In genomic region chr14:62001481-62001949, GRCm38 (mm10) we compare ENCODE assay signal across 10 mouse cellular contexts.
A peak's percentile ranks its signal among the peaks of the same experiment; 100 is the strongest.
DNase-seq lines count a peak whose midpoint lies in the region; ATAC-seq and TF ChIP-seq lines count a peak whose summit lies in the region.
"Had no signal": no experiment of that assay in that cellular context is flagged by ENCODE, and none has a peak within 500 bp of the region (broad histone marks: within the 10 kb centered on the region; RNA-seq: fewer than 3 reads in every experiment).

No protein-coding gene starts in this region.

- no peak overlapping the region for H3K4me2 ChIP-seq in heart, embryonic 12.5 days
- H3K4me2 ChIP-seq in embryonic facial prominence, embryonic 12.5 days (replicated peaks) = no peak overlapping the region
- H3K4me2 ChIP-seq in liver, embryonic 16.5 days (ENCODE audit: low read depth, low read length) = no peak overlapping the region
- H3K4me2 ChIP-seq: hindbrain, embryonic 15.5 days had no signal

- ATAC-seq in heart, embryonic 12.5 days (ENCODE audit: insufficient number of reproducible peaks, low FRiP score) = no peak
- no peak for ATAC-seq in embryonic facial prominence, embryonic 12.5 days (ENCODE audit: insufficient number of reproducible peaks, insufficient read depth, low FRiP score, low TSS enrichment)
- ATAC-seq in liver, embryonic 16.5 days (ENCODE audit: low read depth) = peak; percentile 41

- H3K9me3 ChIP-seq in heart, embryonic 12.5 days (replicated peaks) = no peaks in the 10 kb centered on the region
- H3K9me3 ChIP-seq in embryonic facial prominence, embryonic 12.5 days = no peaks in the 10 kb centered on the region
- H3K9me3 ChIP-seq in liver, embryonic 16.5 days (replicated peaks; ENCODE audit: control insufficient read depth, low read length) = no peaks in the 10 kb centered on the region
- H3K9me3 ChIP-seq: hindbrain, embryonic 15.5 days had no signal

- intact Hi-C loops in heart, postnatal 10 days (cut with DNase I) = no loop called here
- intact Hi-C loops in left cerebral cortex, adult 2 months (cut with DNase I) = no loop called here
- intact Hi-C loops in gastrocnemius, postnatal 14 days (cut with DNase I; ENCODE audit: low total_unique reads) = no loop called here

- peak; percentile 5 to 17 for DNase-seq in heart, postnatal 10 days
- DNase-seq in Muller cell, postnatal 12 days (ENCODE audit: inconsistent ontology term) = peak; percentile 30
- DNase-seq in left cerebral cortex, adult 2 months (ENCODE audit: extremely low spot score in 1 of 2, low spot score in 2 of 2) = no peak
- no peak for DNase-seq in frontal cortex, postnatal 10 days (ENCODE audit: low spot score in 2 of 2)
- no peak for DNase-seq in gastrocnemius, postnatal 14 days

- H3K27ac ChIP-seq in heart, embryonic 12.5 days (ENCODE audit: poor library complexity, severe bottlenecking) = no peak overlapping the region
- 0 out of 2 replicates have a peak overlapping the region, but pooled peaks have one; percentile 6 for H3K27ac ChIP-seq in embryonic facial prominence, embryonic 12.5 days
- no peak overlapping the region for H3K27ac ChIP-seq in liver, embryonic 16.5 days (ENCODE audit: low read length)
- no peak overlapping the region for H3K27ac ChIP-seq in left cerebral cortex, adult 2 months
- H3K27ac ChIP-seq: hindbrain, embryonic 15.5 days had no signal

- H3K4me3 ChIP-seq in heart, embryonic 12.5 days = no peak overlapping the region
- no peak overlapping the region for H3K4me3 ChIP-seq in embryonic facial prominence, embryonic 12.5 days
- H3K4me3 ChIP-seq in liver, embryonic 16.5 days (ENCODE audit: low read depth, low read length) = no peak overlapping the region
- H3K4me3 ChIP-seq in left cerebral cortex, adult 2 months = no peak overlapping the region
- H3K4me3 ChIP-seq: hindbrain, embryonic 15.5 days had no signal

- 40% methylated on average over 7 of the region's 7 CpGs for WGBS in heart, embryonic 12.5 days
- WGBS in embryonic facial prominence, embryonic 12.5 days = 37% methylated on average over 7 of the region's 7 CpGs
- 15% methylated on average over 7 of the region's 7 CpGs for WGBS in liver, embryonic 16.5 days (ENCODE audit: insufficient replicate concordance)

- no peak overlapping the region for H3K9ac ChIP-seq in heart, embryonic 12.5 days
- no peak overlapping the region for H3K9ac ChIP-seq in embryonic facial prominence, embryonic 12.5 days
- H3K9ac ChIP-seq in liver, embryonic 16.5 days (ENCODE audit: low read depth, low read length) = no peak overlapping the region
- H3K9ac ChIP-seq: hindbrain, embryonic 15.5 days had no signal

- no peak for TF ChIP-seq CTCF in left cerebral cortex, adult 2 months (IDR thresholded peaks at IDR 0.05)

- H3K27me3 ChIP-seq in heart, embryonic 12.5 days (replicated peaks) = no peaks in the 10 kb centered on the region
- no peaks in the 10 kb centered on the region for H3K27me3 ChIP-seq in embryonic facial prominence, embryonic 12.5 days
- no peaks in the 10 kb centered on the region for H3K27me3 ChIP-seq in liver, embryonic 16.5 days (ENCODE audit: control insufficient read depth, insufficient read depth, low read depth, low read length)
- H3K27me3 ChIP-seq: CH12.LX; hindbrain, embryonic 15.5 days had no signal

- H3K4me1 ChIP-seq in heart, embryonic 12.5 days (replicated peaks) = no peaks in the 10 kb centered on the region
- H3K4me1 ChIP-seq in embryonic facial prominence, embryonic 12.5 days = peaks cover 24% of the 10 kb centered on the region
- H3K4me1 ChIP-seq in liver, embryonic 16.5 days (ENCODE audit: control insufficient read depth, low read depth, low read length) = no peaks in the 10 kb centered on the region

- H3K36me3 ChIP-seq in heart, embryonic 12.5 days = no peaks in the 10 kb centered on the region
- H3K36me3 ChIP-seq in embryonic facial prominence, embryonic 12.5 days = no peaks in the 10 kb centered on the region
- H3K36me3 ChIP-seq in liver, embryonic 16.5 days (ENCODE audit: control insufficient read depth, insufficient read depth) = no peaks in the 10 kb centered on the region
- H3K36me3 ChIP-seq: hindbrain, embryonic 15.5 days had no signal

Comparison
In these comparisons a context has a peak if more than half of its experiments do, and no peak if none do; other contexts are left out.
1. DNase-seq: peak in heart, postnatal 10 days (2 of 2) and Muller cell, postnatal 12 days (single experiment); none in left cerebral cortex, adult 2 months (0 of 2), frontal cortex, postnatal 10 days (0 of 2) and gastrocnemius, postnatal 14 days (single experiment).